Mouse (Mus musculus) spleen, adult 2 months (tissue): ENCODE measurements around the gene Zdhhc16.

Experiments used
- CTCF ChIP-seq: fragments of 200-500 bp; IDR thresholded peaks from 2 replicates; pipeline ENCODE4 v1.5.1; 2011; ENCODE audit warnings: mild to moderate bottlenecking, inconsistent platforms; ENCODE audit not compliant: insufficient read depth, insufficient read length, insufficient replicate concordance; ENCODE audit errors: extremely low read depth
- POLR2A ChIP-seq: fragments of 200-500 bp; IDR thresholded peaks from 2 replicates; pipeline ENCODE4 v1.6.1; 2011; ENCODE audit warnings: low read depth, low read length, inconsistent platforms

DNA sequence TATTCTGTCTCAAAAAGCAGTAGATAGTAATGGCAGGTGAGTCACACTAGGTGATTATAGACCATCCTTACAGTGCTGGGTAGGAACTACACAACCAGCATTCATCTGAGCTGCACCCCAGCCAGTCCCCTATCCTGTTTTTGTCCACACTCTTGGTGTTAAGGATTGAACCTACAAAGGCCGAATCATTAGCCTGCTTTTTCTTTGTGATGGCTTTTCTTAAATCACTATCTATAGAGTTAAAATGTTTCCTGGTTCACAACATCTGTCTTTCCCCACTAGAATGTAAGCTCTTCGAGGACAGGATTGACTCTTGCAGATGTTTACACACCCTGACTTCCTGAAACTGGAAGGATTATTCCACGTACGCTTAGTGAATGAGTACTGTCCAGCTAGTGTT is 13.8 kb upstream of the Zdhhc16 start:
- no peak for TF ChIP-seq POLR2A
- TF ChIP-seq CTCF = no peak
